Mouse (Mus musculus) MEL (cell line): ENCODE measurements around the gene Pdzd2. TPM values are rescaled to one million over a fixed set of nuclear protein-coding genes. Genes with fewer than 3 reads are reported as not detected.

ENCODE experiments used
- DNase-seq: peaks from one replicate; pipeline ENCODE4 v3.0.0; 2011; ENCODE audit warnings: low read depth, low spot score
- H3K27ac ChIP-seq: 2 replicates; pipeline ENCODE4 v1.5.1; 2012; ENCODE audit warnings: low read depth, mild to moderate bottlenecking, control low read depth, low read length, moderate library complexity; ENCODE audit not compliant: control insufficient read depth
- H3K27me3 ChIP-seq, 2 experiments: fragments of 150-350 bp in 1 of 2; sonication (generic) in 1 of 2; 2 replicates each; pipeline ENCODE4 v1.6.1; 2012; ENCODE audit warnings: low read length in 2 of 2, mild to moderate bottlenecking in 2 of 2, improper control_type of control experiment in 1 of 2, moderate library complexity in 1 of 2; ENCODE audit not compliant: insufficient read depth in 2 of 2, control insufficient read depth in 1 of 2
- H3K36me3 ChIP-seq, 2 experiments: 2 replicates each; pipeline ENCODE4 v1.6.1; 2012 to 2014; ENCODE audit warnings: low read length in 2 of 2, improper control_type of control experiment in 1 of 2, inconsistent platforms in 1 of 2, mild to moderate bottlenecking in 1 of 2; ENCODE audit not compliant: insufficient read depth in 2 of 2, control insufficient read depth in 1 of 2
- H3K4me1 ChIP-seq, 2 experiments: fragments of 150-350 bp in 1 of 2; sonication (generic) in 1 of 2; 2 replicates each; pipeline ENCODE4 v1.6.1; 2012; ENCODE audit warnings: low read length in 2 of 2, improper control_type of control experiment in 1 of 2, mild to moderate bottlenecking in 1 of 2; ENCODE audit not compliant: insufficient read depth in 2 of 2, control insufficient read depth in 1 of 2
- H3K4me3 ChIP-seq, 2 experiments: fragments of 150-350 bp in 1 of 2; sonication (generic) in 1 of 2; 2 replicates each; pipeline ENCODE4 v1.5.1; 2012; ENCODE audit warnings: low read depth in 2 of 2, low read length in 2 of 2, mild to moderate bottlenecking in 2 of 2, moderate library complexity in 2 of 2, control low read depth in 1 of 2, improper control_type of control experiment in 1 of 2; ENCODE audit not compliant: control insufficient read depth in 1 of 2, insufficient read depth in 1 of 2
- H3K79me2 ChIP-seq: 2 replicates; pipeline ENCODE4 v1.6.1; 2012; ENCODE audit warnings: mild to moderate bottlenecking, low read length, moderate library complexity; ENCODE audit not compliant: control insufficient read depth, poor library complexity, insufficient read depth
- H3K9ac ChIP-seq: 2 replicates; pipeline ENCODE4 v1.6.1; 2012; ENCODE audit warnings: low read depth, mild to moderate bottlenecking, control low read depth, low read length, moderate library complexity; ENCODE audit not compliant: control insufficient read depth, poor library complexity, severe bottlenecking
- H3K9me3 ChIP-seq: fragments of 150-350 bp; sonication (generic); replicated peaks from 2 replicates; pipeline ENCODE4 v1.6.1; 2012; ENCODE audit warnings: mild to moderate bottlenecking, low read length, improper control_type of control experiment, moderate library complexity; ENCODE audit not compliant: insufficient read depth
- CHD1 ChIP-seq: IDR thresholded peaks from 2 replicates; pipeline ENCODE4 v1.6.1; 2012; ENCODE audit warnings: low read depth, mild to moderate bottlenecking, inconsistent platforms, low read length, improper control_type of control experiment
- CHD2 ChIP-seq: IDR thresholded peaks from 2 replicates; pipeline ENCODE4 v1.6.1; 2011; ENCODE audit warnings: low read length, improper control_type of control experiment
- ELF1 ChIP-seq: IDR thresholded peaks from 2 replicates; pipeline ENCODE4 v1.6.1; 2014; ENCODE audit warnings: low read depth, mild to moderate bottlenecking, inconsistent platforms, low read length, improper control_type of control experiment, moderate library complexity
- EP300 ChIP-seq, 2 experiments: IDR thresholded peaks; 2 replicates each; pipeline ENCODE4 v1.6.1; 2011; ENCODE audit warnings: improper control_type of control experiment in 2 of 2, low read length in 2 of 2, low read depth in 1 of 2, mild to moderate bottlenecking in 1 of 2
- GATA1 ChIP-seq: IDR thresholded peaks from 2 replicates; pipeline ENCODE4 v1.6.1; 2011; ENCODE audit warnings: low read depth, low read length, improper control_type of control experiment
- HCFC1 ChIP-seq: IDR thresholded peaks from 2 replicates; pipeline ENCODE4 v1.6.1; 2012; ENCODE audit warnings: low read depth, mild to moderate bottlenecking, inconsistent platforms, low read length, improper control_type of control experiment, moderate library complexity
- MAFK ChIP-seq: IDR thresholded peaks from 2 replicates; pipeline ENCODE4 v1.6.1; 2011; ENCODE audit warnings: low read depth, mild to moderate bottlenecking, low read length, improper control_type of control experiment, borderline replicate concordance
- MXI1 ChIP-seq: IDR thresholded peaks from 2 replicates; pipeline ENCODE4 v1.6.1; 2011; ENCODE audit warnings: mild to moderate bottlenecking, low read depth, low read length, improper control_type of control experiment
- POLR2A ChIP-seq, 2 experiments: IDR thresholded peaks; 2 replicates each; pipeline ENCODE4 v1.6.1; 2011 to 2012; ENCODE audit warnings: low read length in 2 of 2, mild to moderate bottlenecking in 2 of 2, control low read depth in 1 of 2, improper control_type of control experiment in 1 of 2, low read depth in 1 of 2, moderate library complexity in 1 of 2; ENCODE audit not compliant: control insufficient read depth in 1 of 2, insufficient read depth in 1 of 2, poor library complexity in 1 of 2
- POLR2AphosphoS2 ChIP-seq: IDR thresholded peaks from 2 replicates; pipeline ENCODE4 v1.6.1; 2011; ENCODE audit warnings: low read length, improper control_type of control experiment
- POLR2AphosphoS5 ChIP-seq: IDR thresholded peaks from 2 replicates; pipeline ENCODE4 v1.6.1; 2012; ENCODE audit warnings: low read depth, borderline replicate concordance, mild to moderate bottlenecking, inconsistent platforms, low read length, moderate library complexity, mixed read lengths
- RAD21 ChIP-seq: IDR thresholded peaks from 2 replicates; pipeline ENCODE4 v1.6.1; 2011; ENCODE audit warnings: mild to moderate bottlenecking, low read depth, low read length, improper control_type of control experiment
- TBP ChIP-seq: IDR thresholded peaks from 2 replicates; pipeline ENCODE4 v1.8.0; 2011; ENCODE audit warnings: low read depth, low read length, improper control_type of control experiment
- ZC3H11A ChIP-seq: IDR thresholded peaks from 2 replicates; pipeline ENCODE4 v1.6.1; 2012; ENCODE audit warnings: low read depth, mild to moderate bottlenecking, inconsistent platforms, low read length, improper control_type of control experiment
- ZMIZ1 ChIP-seq: IDR thresholded peaks from 2 replicates; pipeline ENCODE4 v1.6.1; 2012; ENCODE audit warnings: low read depth, mild to moderate bottlenecking, inconsistent platforms, low read length, improper control_type of control experiment, moderate library complexity
- ZNF384 ChIP-seq: IDR thresholded peaks from 2 replicates; pipeline ENCODE4 v1.6.1; 2012; ENCODE audit warnings: low read depth, mild to moderate bottlenecking, inconsistent platforms, low read length, improper control_type of control experiment
- polyA plus RNA-seq, 2 experiments: library from polyadenylated mRNA; stranded (reverse) in 1 of 2; unstranded in 1 of 2; fragments of >175 nt in 1 of 2; fragments of >200 nt in 1 of 2; gene quantifications; 2 replicates each; pipeline versions ENCODE4 v1.2.1 to v1.2.4; 2012; ENCODE audit warnings: low replicate concordance in 2 of 2, low read depth in 1 of 2; ENCODE audit not compliant: insufficient read length in 2 of 2, insufficient read depth in 1 of 2, missing spikeins in 1 of 2
- total RNA-seq: library from RNA; depleted of rRNA; stranded (reverse); fragments of 300-350 nt; gene quantifications from 2 replicates; pipeline ENCODE4 v1.2.3, GENCODE M21; 2012

Pdzd2 gene
- total and polyA plus RNA-seq, 3 experiments, result 0.15 to 0.33 TPM; not detected in 1

GRCm38 (mm10) chr15:12432320-12432719 lies 307.4 kb downstream of the Pdzd2 start:
- H3K9me3 ChIP-seq, result no peaks in the 10 kb centered on the region
- TF ChIP-seq ZMIZ1 (no peak), ZC3H11A (no peak), RAD21 (no peak), MXI1 (no peak), CHD2 (no peak), POLR2AphosphoS5 (no peak), EP300 (IDR thresholded peaks at IDR 0.05; ENCODE audit: low read depth in 1 of 2, low read length in 2 of 2) (no peak), MAFK (no peak), POLR2A (IDR thresholded peaks at IDR 0.05; ENCODE audit: control insufficient read depth in 1 of 2, insufficient read depth in 1 of 2, low read depth in 1 of 2, low read length in 2 of 2, poor library complexity in 1 of 2) (no peak)
- TF ChIP-seq, all 39 proteins: peak for 0
- Histone ChIP-seq H3K27me3 (no peaks in the 10 kb centered on the region; a peak in 3 of 4 replicates), H3K4me1 (no peaks in the 10 kb centered on the region), H3K9ac (no peak overlapping the region), H3K36me3 (no peaks in the 10 kb centered on the region), H3K79me2 (no peaks in the 10 kb centered on the region), H3K4me3 (no peak overlapping the region), H3K27ac (no peak overlapping the region)
- DNase-seq, result no peak

GRCm38 (mm10) chr15:12431684-12432083 lies 308.0 kb downstream of the Pdzd2 start:
- no peak overlapping the region for H3K9ac ChIP-seq
- no peak overlapping the region for H3K4me3 ChIP-seq
- no peak for DNase-seq
- H3K27ac ChIP-seq, result no peak overlapping the region
- TF ChIP-seq POLR2AphosphoS2, result no peak
- no peaks in the 10 kb centered on the region; a peak in 3 of 4 replicates for H3K27me3 ChIP-seq
- no peaks in the 10 kb centered on the region for H3K79me2 ChIP-seq
- no peaks in the 10 kb centered on the region for H3K4me1 ChIP-seq
- H3K36me3 ChIP-seq, result no peaks in the 10 kb centered on the region
- H3K9me3 ChIP-seq, result no peaks in the 10 kb centered on the region

DNA sequence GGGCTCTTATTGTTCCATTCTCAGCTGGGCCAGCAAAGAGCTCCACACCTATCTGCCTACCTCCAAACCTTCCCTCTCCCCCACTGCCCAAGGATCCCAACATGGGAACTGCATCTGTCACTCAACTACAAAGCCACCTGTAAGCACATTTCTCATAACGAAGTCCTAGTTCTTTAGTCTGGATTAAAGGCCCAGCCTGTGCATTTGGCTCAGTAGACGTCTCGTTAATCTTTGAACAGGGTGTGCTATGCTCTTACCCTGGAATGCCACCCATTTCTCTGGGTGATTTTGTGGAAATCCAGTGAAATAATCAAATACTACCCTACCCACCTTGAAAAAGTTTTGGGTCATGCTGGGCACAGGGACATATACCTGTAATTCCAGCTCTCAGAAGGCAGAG lies 308.5 kb downstream of the Pdzd2 start:
- H3K4me3 ChIP-seq, result no peak overlapping the region
- DNase-seq, result no peak
- H3K9ac ChIP-seq, result no peak overlapping the region
- TF ChIP-seq RAD21, result no peak
- TF ChIP-seq TBP, result no peak
- TF ChIP-seq HCFC1, result no peak
- no peak for TF ChIP-seq ZNF384
- no peak for TF ChIP-seq ZMIZ1
- no peak for TF ChIP-seq POLR2A (IDR thresholded peaks at IDR 0.05; ENCODE audit: control insufficient read depth in 1 of 2, insufficient read depth in 1 of 2, low read depth in 1 of 2, low read length in 2 of 2, poor library complexity in 1 of 2)
- no peak for TF ChIP-seq GATA1
- TF ChIP-seq ELF1, result no peak
- no peak for TF ChIP-seq CHD1
- H3K4me1 ChIP-seq, result no peaks in the 10 kb centered on the region
- H3K36me3 ChIP-seq, result no peaks in the 10 kb centered on the region
- no peaks in the 10 kb centered on the region; a peak in 3 of 4 replicates for H3K27me3 ChIP-seq
- no peaks in the 10 kb centered on the region for H3K9me3 ChIP-seq
- no peaks in the 10 kb centered on the region for H3K79me2 ChIP-seq
- H3K27ac ChIP-seq, result no peak overlapping the region
